Mouse (Mus musculus): ENCODE results near the gene Spats2l. TPM values are rescaled to one million over a fixed set of nuclear protein-coding genes. Genes with fewer than 3 reads are reported as not detected.

Gene Spats2l
- polyA plus RNA-seq, 1 experiment from 2014 or later: not detected

- no peak overlapping the region for H3K27ac ChIP-seq
- H3K36me3 ChIP-seq (ENCODE audit: inconsistent target): no peaks in the 10 kb centered on the region
- H3K79me2 ChIP-seq (ENCODE audit: inconsistent target): no peaks in the 10 kb centered on the region
- 76% methylated on average over 5 of the region's 5 CpGs for WGBS (ENCODE audit: missing documents)
- no peak overlapping the region for H3K4me3 ChIP-seq (ENCODE audit: inconsistent target)
Measured at GRCm38 (mm10) chr1:57890259-57890902, 116.4 kb downstream of the Spats2l start.

GRCm38 (mm10) chr1:57890903-57891267, 116.9 kb downstream of the Spats2l start:
- Histone ChIP-seq H3K4me3 (ENCODE audit: inconsistent target) (no peak overlapping the region), H3K27ac (no peak overlapping the region), H3K36me3 (ENCODE audit: inconsistent target) (no peaks in the 10 kb centered on the region), H3K79me2 (ENCODE audit: inconsistent target) (no peaks in the 10 kb centered on the region)
- WGBS (ENCODE audit: missing documents): 94% methylated on average over 8 of the region's 8 CpGs

- H3K27ac ChIP-seq: no peak overlapping the region
- 87% methylated on average over 3 of the region's 3 CpGs for WGBS (ENCODE audit: missing documents)
- no peaks in the 10 kb centered on the region for H3K36me3 ChIP-seq (ENCODE audit: inconsistent target)
- H3K79me2 ChIP-seq (ENCODE audit: inconsistent target): no peaks in the 10 kb centered on the region
- no peak overlapping the region for H3K4me3 ChIP-seq (ENCODE audit: inconsistent target)
Measured at GRCm38 (mm10) chr1:57901494-57901893, 127.5 kb downstream of the Spats2l start.

- H3K27ac ChIP-seq: no peak overlapping the region
- no peaks in the 10 kb centered on the region for H3K36me3 ChIP-seq (ENCODE audit: inconsistent target)
- WGBS (ENCODE audit: missing documents): 88% methylated on average over 7 of the region's 7 CpGs
- no peaks in the 10 kb centered on the region for H3K79me2 ChIP-seq (ENCODE audit: inconsistent target)
- H3K4me3 ChIP-seq (ENCODE audit: inconsistent target): no peak overlapping the region
Measured at GRCm38 (mm10) chr1:57903793-57904192, 129.8 kb downstream of the Spats2l start.

- 86% methylated on average over 3 of the region's 3 CpGs for WGBS (ENCODE audit: missing documents)
- Histone ChIP-seq H3K4me3 (ENCODE audit: inconsistent target) (no peak overlapping the region), H3K36me3 (ENCODE audit: inconsistent target) (no peaks in the 10 kb centered on the region), H3K27ac (no peak overlapping the region), H3K79me2 (ENCODE audit: inconsistent target) (no peaks in the 10 kb centered on the region)
Measured at GRCm38 (mm10) chr1:57905912-57906311, 131.9 kb downstream of the Spats2l start.

- Histone ChIP-seq H3K79me2 (ENCODE audit: inconsistent target) (no peaks in the 10 kb centered on the region), H3K27ac (no peak overlapping the region), H3K36me3 (ENCODE audit: inconsistent target) (no peaks in the 10 kb centered on the region), H3K4me3 (ENCODE audit: inconsistent target) (no peak overlapping the region)
Measured at GRCm38 (mm10) chr1:57906312-57906711, 132.3 kb downstream of the Spats2l start.

- H3K4me3 ChIP-seq (ENCODE audit: inconsistent target): no peak overlapping the region
- H3K27ac ChIP-seq: no peak overlapping the region
- 90% methylated on average over 6 of the region's 6 CpGs for WGBS (ENCODE audit: missing documents)
- no peaks in the 10 kb centered on the region for H3K79me2 ChIP-seq (ENCODE audit: inconsistent target)
- H3K36me3 ChIP-seq (ENCODE audit: inconsistent target): no peaks in the 10 kb centered on the region
Measured at GRCm38 (mm10) chr1:57911561-57911960, 137.6 kb downstream of the Spats2l start.

GRCm38 (mm10) chr1:57917342-57917741, 143.4 kb downstream of the Spats2l start:
- 85% methylated on average over 5 of the region's 5 CpGs for WGBS (ENCODE audit: missing documents)
- Histone ChIP-seq H3K79me2 (ENCODE audit: inconsistent target) (no peaks in the 10 kb centered on the region), H3K27ac (no peak overlapping the region), H3K4me3 (ENCODE audit: inconsistent target) (no peak overlapping the region), H3K36me3 (ENCODE audit: inconsistent target) (no peaks in the 10 kb centered on the region)

- WGBS (ENCODE audit: missing documents): 88% methylated on average over 4 of the region's 4 CpGs
- no peak overlapping the region for H3K4me3 ChIP-seq (ENCODE audit: inconsistent target)
- H3K36me3 ChIP-seq (ENCODE audit: inconsistent target): no peaks in the 10 kb centered on the region
- H3K27ac ChIP-seq: no peak overlapping the region
- no peaks in the 10 kb centered on the region for H3K79me2 ChIP-seq (ENCODE audit: inconsistent target)
Measured at GRCm38 (mm10) chr1:57918567-57918966, 144.6 kb downstream of the Spats2l start.

- no peaks in the 10 kb centered on the region for H3K79me2 ChIP-seq (ENCODE audit: inconsistent target)
- 71% methylated on average over 1 of the region's 1 CpGs for WGBS (ENCODE audit: missing documents)
- H3K36me3 ChIP-seq (ENCODE audit: inconsistent target): no peaks in the 10 kb centered on the region
- H3K27ac ChIP-seq: no peak overlapping the region
- no peak overlapping the region for H3K4me3 ChIP-seq (ENCODE audit: inconsistent target)
Measured at GRCm38 (mm10) chr1:57934287-57934686, 160.3 kb downstream of the Spats2l start.

GRCm38 (mm10) chr1:57940691-57941090, 166.7 kb downstream of the Spats2l start:
- Histone ChIP-seq H3K27ac (no peak overlapping the region), H3K36me3 (ENCODE audit: inconsistent target) (no peaks in the 10 kb centered on the region), H3K4me3 (ENCODE audit: inconsistent target) (no peak overlapping the region), H3K79me2 (ENCODE audit: inconsistent target) (no peaks in the 10 kb centered on the region)
- WGBS (ENCODE audit: missing documents): 93% methylated on average over 10 of the region's 10 CpGs

- no peaks in the 10 kb centered on the region for H3K79me2 ChIP-seq (ENCODE audit: inconsistent target)
- no peak overlapping the region for H3K4me3 ChIP-seq (ENCODE audit: inconsistent target)
- H3K27ac ChIP-seq: no peak overlapping the region
- WGBS (ENCODE audit: missing documents): 88% methylated on average over 7 of the region's 7 CpGs
- H3K36me3 ChIP-seq (ENCODE audit: inconsistent target): no peaks in the 10 kb centered on the region
Measured at GRCm38 (mm10) chr1:57941095-57941494, 167.1 kb downstream of the Spats2l start.

GRCm38 (mm10) chr1:57941734-57942133, 167.8 kb downstream of the Spats2l start:
- Histone ChIP-seq H3K36me3 (ENCODE audit: inconsistent target) (no peaks in the 10 kb centered on the region), H3K4me3 (ENCODE audit: inconsistent target) (no peak overlapping the region), H3K79me2 (ENCODE audit: inconsistent target) (no peaks in the 10 kb centered on the region), H3K27ac (no peak overlapping the region)
- 91% methylated on average over 9 of the region's 11 CpGs for WGBS (ENCODE audit: missing documents)

GRCm38 (mm10) chr1:57942215-57942614, 168.3 kb downstream of the Spats2l start:
- Histone ChIP-seq H3K4me3 (ENCODE audit: inconsistent target) (no peak overlapping the region), H3K79me2 (ENCODE audit: inconsistent target) (no peaks in the 10 kb centered on the region), H3K27ac (no peak overlapping the region), H3K36me3 (ENCODE audit: inconsistent target) (no peaks in the 10 kb centered on the region)
- WGBS (ENCODE audit: missing documents): 85% methylated on average over 6 of the region's 6 CpGs

GRCm38 (mm10) chr1:57947552-57948347, 173.8 kb downstream of the Spats2l start:
- no peaks in the 10 kb centered on the region for H3K79me2 ChIP-seq (ENCODE audit: inconsistent target)
- 73% methylated on average over 2 of the region's 2 CpGs for WGBS (ENCODE audit: missing documents)
- no peak overlapping the region for H3K27ac ChIP-seq
- no peak overlapping the region for H3K4me3 ChIP-seq (ENCODE audit: inconsistent target)
- H3K36me3 ChIP-seq (ENCODE audit: inconsistent target): no peaks in the 10 kb centered on the region
